Mouse (Mus musculus) cerebellum, adult 2 months (tissue): ENCODE results near the gene Os9. TPM values are rescaled to one million over a fixed set of nuclear protein-coding genes. Genes with fewer than 3 reads are reported as not detected.

ENCODE experiments used
- DNase-seq, 2 experiments: peaks; one replicate each; pipeline ENCODE4 v3.0.0; 2021
- H3K27ac ChIP-seq: fragments of 200-500 bp; 2 replicates; pipeline ENCODE4 v1.5.1; 2012; ENCODE audit warnings: low read length, control low read depth, inconsistent platforms; ENCODE audit not compliant: insufficient read depth
- H3K27me3 ChIP-seq: fragments of 200-500 bp; 2 replicates; pipeline ENCODE4 v1.6.1; 2012; ENCODE audit warnings: inconsistent platforms, mild to moderate bottlenecking, low read length, moderate library complexity; ENCODE audit not compliant: control insufficient read depth, insufficient read depth
- H3K4me1 ChIP-seq: fragments of 200-500 bp; 2 replicates; pipeline ENCODE4 v1.6.1; 2011; ENCODE audit warnings: low read length; ENCODE audit not compliant: control insufficient read depth, insufficient read depth
- H3K4me3 ChIP-seq: fragments of 200-500 bp; replicated peaks from 2 replicates; pipeline ENCODE3; 2011; ENCODE audit warnings: mild to moderate bottlenecking, low read depth, low read length, control low read depth; ENCODE audit not compliant: insufficient read depth
- CTCF ChIP-seq: fragments of 200-500 bp; IDR thresholded peaks from 2 replicates; pipeline ENCODE4 v1.5.1; 2011; ENCODE audit warnings: low read depth, mild to moderate bottlenecking, control low read depth, low read length, moderate library complexity, borderline replicate concordance; ENCODE audit not compliant: insufficient read depth
- POLR2A ChIP-seq: fragments of 200-500 bp; IDR thresholded peaks from 2 replicates; pipeline ENCODE4 v1.6.1; 2011; ENCODE audit warnings: low read length, control low read depth, borderline replicate concordance; ENCODE audit not compliant: insufficient read depth
- WGBS: fragments of 180-500 bp; shearing (Covaris S2); methylation state at CpG from one replicate; pipeline ENCODE4 v1.1.7; 2018; 5-methylcytosine and 5-hydroxymethylcytosine counted together
- polyA plus RNA-seq: library from polyadenylated mRNA; depleted of rRNA; stranded (reverse); fragments of >200 nt; gene quantifications from 2 replicates; pipeline ENCODE4 v1.2.3, GENCODE M21; 2012

The Os9 gene
- polyA plus RNA-seq, 1 experiment = 98.9 TPM

DNA sequence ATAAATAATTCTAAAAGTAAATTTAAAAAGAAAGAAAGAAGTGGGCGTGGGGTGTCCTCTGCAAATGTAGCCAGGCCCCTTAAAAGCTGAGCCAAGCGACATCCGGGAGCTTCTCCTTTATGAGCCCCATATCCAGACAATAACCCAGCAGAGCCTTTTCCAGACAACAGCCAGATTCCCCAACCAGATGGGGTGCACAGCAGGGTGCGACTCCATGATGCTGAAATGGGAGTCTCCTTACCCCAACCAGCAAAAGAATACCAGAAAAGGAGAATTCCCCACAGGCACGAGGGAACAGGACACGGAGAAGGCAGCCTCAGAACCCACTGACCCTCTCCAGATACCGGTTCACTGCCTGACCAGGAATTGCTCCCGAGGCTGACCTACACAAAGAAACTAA is 22.3 kb upstream of the Os9 start:
- Histone ChIP-seq H3K4me3 (no peak overlapping the region), H3K4me1 (no peaks in the 10 kb centered on the region), H3K27ac (no peak overlapping the region), H3K27me3 (no peaks in the 10 kb centered on the region)
- TF ChIP-seq CTCF (no peak), POLR2A (no peak)
- WGBS = 54% methylated on average over 8 of the region's 8 CpGs
- DNase-seq = peak; percentile 45 to 52

GRCm38 (mm10) chr10:127141500-127141899 is 20.6 kb upstream of the Os9 start:
- no peak overlapping the region for H3K4me3 ChIP-seq
- H3K27ac ChIP-seq = no peak overlapping the region
- no peaks in the 10 kb centered on the region for H3K27me3 ChIP-seq
- H3K4me1 ChIP-seq = no peaks in the 10 kb centered on the region
- no peak for DNase-seq
- TF ChIP-seq POLR2A = no peak
- TF ChIP-seq CTCF = no peak
- WGBS = 82% methylated on average over 8 of the region's 8 CpGs

DNA sequence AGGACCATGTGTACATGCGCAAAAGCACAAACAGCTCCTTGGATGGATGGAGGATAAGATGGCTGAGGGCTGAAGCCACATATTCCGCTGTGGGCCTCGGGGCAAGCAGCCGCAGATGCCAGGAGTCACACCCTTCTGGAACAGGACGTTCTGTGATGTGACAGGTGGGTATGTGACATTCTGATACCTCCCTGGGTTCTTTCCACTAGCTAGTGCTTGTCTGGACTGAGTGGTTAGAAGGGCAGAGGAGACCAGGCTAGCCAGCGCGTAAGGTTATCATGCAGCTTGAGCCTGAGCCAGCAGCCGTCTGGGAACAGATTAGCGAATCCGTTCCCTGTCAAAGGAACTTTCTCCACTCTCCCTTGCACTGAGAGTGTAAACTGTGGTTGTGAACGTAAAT is 20.0 kb upstream of the Os9 start:
- TF ChIP-seq CTCF (no peak), POLR2A (no peak)
- Histone ChIP-seq H3K4me3 (no peak overlapping the region), H3K27me3 (no peaks in the 10 kb centered on the region), H3K4me1 (no peaks in the 10 kb centered on the region), H3K27ac (no peak overlapping the region)
- 77% methylated on average over 11 of the region's 11 CpGs for whole genome bisulfite sequencing
- DNase-seq = no peak

DNA sequence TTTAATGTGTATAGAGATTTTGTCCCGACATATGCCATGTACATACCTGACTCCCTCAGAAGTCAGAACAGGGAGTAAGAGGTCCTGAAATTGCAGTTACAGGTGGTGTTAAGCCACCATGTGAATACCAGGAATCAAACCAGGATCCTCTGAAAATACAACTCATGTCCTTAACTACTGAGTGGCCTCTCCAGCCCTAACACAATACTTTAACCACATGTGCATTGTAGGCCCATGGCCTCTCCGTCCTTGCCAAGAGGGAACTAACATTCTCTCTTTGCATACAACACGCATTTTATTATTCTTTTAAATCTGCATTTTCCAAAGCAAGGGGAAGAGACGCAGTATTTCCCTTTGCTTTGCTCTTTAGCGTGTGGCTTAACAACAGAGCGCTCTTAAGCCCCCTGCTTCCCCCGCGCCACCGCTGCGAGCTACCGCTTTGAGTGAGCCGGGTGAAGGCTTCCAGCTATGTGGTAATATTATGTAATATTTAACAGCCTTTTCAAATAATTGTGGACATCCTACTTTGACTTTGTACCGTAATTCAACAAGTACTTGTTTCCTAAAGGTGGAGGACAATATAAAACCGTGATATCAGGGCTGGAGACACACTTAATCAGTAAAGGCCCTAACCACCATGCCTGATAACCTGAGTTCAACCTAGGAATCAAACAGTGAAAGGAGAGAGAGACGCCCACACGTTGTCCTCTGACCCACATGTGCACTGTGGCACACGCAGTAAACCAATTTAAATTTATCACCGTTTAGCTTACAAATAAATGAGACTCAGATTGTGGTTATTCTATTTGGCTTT is 17.6 kb upstream of the Os9 start:
- TF ChIP-seq POLR2A (no peak), CTCF (no peak)
- no peaks in the 10 kb centered on the region for H3K4me1 ChIP-seq
- DNase-seq = no peak
- H3K27me3 ChIP-seq = no peaks in the 10 kb centered on the region
- 93% methylated on average over 18 of the region's 18 CpGs for WGBS
- H3K27ac ChIP-seq = no peak overlapping the region
- H3K4me3 ChIP-seq = no peak overlapping the region

GRCm38 (mm10) chr10:127137896-127138295 is 17.0 kb upstream of the Os9 start:
- 80% methylated on average over 3 of the region's 3 CpGs for WGBS
- H3K27ac ChIP-seq = no peak overlapping the region
- no peaks in the 10 kb centered on the region for H3K4me1 ChIP-seq
- no peak for DNase-seq
- no peaks in the 10 kb centered on the region for H3K27me3 ChIP-seq
- H3K4me3 ChIP-seq = no peak overlapping the region
- TF ChIP-seq CTCF (no peak), POLR2A (no peak)

DNA sequence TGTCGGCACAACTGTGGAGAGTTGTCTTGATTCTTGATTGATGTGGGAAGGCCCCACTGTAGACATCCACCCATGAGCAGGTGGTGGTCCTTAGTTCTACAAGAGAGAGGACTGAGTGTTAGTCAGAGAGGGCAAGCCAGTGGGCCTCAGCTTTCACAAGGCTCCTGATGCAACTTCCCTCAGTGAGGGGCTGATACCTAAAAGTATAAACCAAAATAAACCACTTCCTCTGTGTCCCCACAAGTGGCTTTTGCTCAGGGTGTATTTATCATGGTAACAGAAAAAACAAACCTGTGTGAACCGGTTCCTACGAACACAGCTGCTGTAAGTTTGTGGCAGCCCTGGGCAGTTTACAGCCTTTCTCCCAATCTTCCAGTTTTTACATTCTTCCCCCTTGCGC is 15.6 kb upstream of the Os9 start:
- DNase-seq = no peak
- H3K27me3 ChIP-seq = no peaks in the 10 kb centered on the region
- TF ChIP-seq CTCF (no peak), POLR2A (no peak)
- no peak overlapping the region for H3K27ac ChIP-seq
- no peaks in the 10 kb centered on the region for H3K4me1 ChIP-seq
- no peak overlapping the region for H3K4me3 ChIP-seq
- WGBS = 90% methylated on average over 4 of the region's 4 CpGs

DNA sequence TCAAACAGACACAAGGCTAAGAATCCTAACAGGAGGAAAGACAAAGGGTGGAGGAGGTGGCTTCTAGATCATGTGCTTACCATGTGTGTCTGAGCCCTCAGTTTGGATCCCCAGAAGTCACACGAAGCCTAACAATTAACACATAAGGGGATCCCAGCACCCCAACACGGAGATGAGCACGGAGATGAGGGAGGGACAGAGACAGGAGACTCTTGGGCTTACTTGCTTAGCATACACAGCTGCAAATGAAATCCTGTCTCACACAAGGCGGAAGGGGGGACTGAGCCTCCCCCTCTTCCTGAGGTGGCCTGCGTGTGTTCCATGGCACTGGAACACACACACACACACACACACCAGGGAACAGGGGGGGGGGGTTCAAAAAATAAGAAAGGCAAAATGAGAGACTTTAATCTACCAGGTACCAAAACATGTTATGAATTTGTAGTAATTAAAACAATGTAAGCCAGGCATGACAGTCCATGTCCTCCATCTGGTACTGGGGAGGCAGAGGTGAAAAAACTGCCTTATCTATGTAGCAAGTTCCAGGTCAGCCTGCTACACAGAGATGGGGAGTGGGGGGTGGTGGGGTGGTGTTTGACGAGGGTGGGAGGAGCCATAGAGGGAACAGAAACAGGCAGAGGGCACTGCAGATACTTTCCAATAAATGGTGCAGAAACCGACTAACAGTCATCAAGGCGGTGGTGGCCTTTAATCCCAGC is 14.3 kb upstream of the Os9 start:
- no peak overlapping the region for H3K4me3 ChIP-seq
- whole genome bisulfite sequencing = 56% methylated on average over 8 of the region's 8 CpGs
- no peak for DNase-seq
- H3K27ac ChIP-seq = no peak overlapping the region
- H3K4me1 ChIP-seq = no peaks in the 10 kb centered on the region
- H3K27me3 ChIP-seq = no peaks in the 10 kb centered on the region
- TF ChIP-seq POLR2A (no peak), CTCF (no peak)
